Mouse (Mus musculus) inflammation-experienced regulatory T-cells, adult 6 months (primary cell): ENCODE data around the gene Khdc1c. TPM values are rescaled to one million over a fixed set of nuclear protein-coding genes. Genes with fewer than 3 reads are reported as not detected.

Source experiments
- polyA plus RNA-seq, 3 experiments: library from polyadenylated mRNA; unstranded; fragments of 100-300 nt; shearing (Covaris generic); gene quantifications; one replicate each; pipeline ENCODE4 v1.2.1; 2017

The Khdc1c gene
- polyA plus RNA-seq, 3 experiments from 2014 or later = not detected

Other genes starting within 250 kb of the Khdc1c start
- 1 to 10 TPM; 3.5 to 4.6 (median 4.0) TPM for gene Tmem14a, start 149.8 kb upstream of the Khdc1c start, polyA plus RNA-seq
- 1 to 10 TPM; 1.7 to 2.9 (median 2.7) TPM for gene Gsta3, start 127.7 kb upstream of the Khdc1c start, polyA plus RNA-seq
- 1 to 10 TPM in 1 of 3 experiments, under 1 TPM in 1, not detected in 1; 0.71 to 1.9 TPM for gene Khdc1a, start 18.7 kb upstream of the Khdc1c start, polyA plus RNA-seq
- gene Khdc1b, start 15.2 kb downstream of the Khdc1c start, polyA plus RNA-seq = under 1 TPM in 1 of 3 experiments, not detected in 2; 0.21 TPM